Mouse (Mus musculus) liver, embryonic 11.5 days (tissue): ENCODE data around the gene 9930021J03Rik. TPM values are rescaled to one million over a fixed set of nuclear protein-coding genes. Genes with fewer than 3 reads are reported as not detected.

ENCODE experiments used
- ATAC-seq: fragments of 200-750 bp; cut with Nextera tagmentation; replicated peaks from 2 replicates; pipeline ENCODE4 v1.8.0; 2017; ENCODE audit warnings: moderate number of reproducible peaks, mild to moderate bottlenecking, moderate TSS enrichment, moderate library complexity; ENCODE audit not compliant: low FRiP score
- DNase-seq: peaks from one replicate; pipeline ENCODE4 v3.0.0-alpha.2; 2017; ENCODE audit warnings: low spot score
- H3K27ac ChIP-seq: fragments of 300-500 bp; sonication (generic); 2 replicates; pipeline ENCODE4 v1.5.1; 2014; ENCODE audit warnings: mild to moderate bottlenecking, low read depth, low read length, control low read depth
- H3K27me3 ChIP-seq: fragments of 300-500 bp; sonication (generic); replicated peaks from 2 replicates; pipeline ENCODE4 v1.6.1; 2014; ENCODE audit warnings: low read length, mixed read lengths; ENCODE audit not compliant: control insufficient read depth, insufficient read depth
- H3K36me3 ChIP-seq: fragments of 300-500 bp; sonication (generic); 2 replicates; pipeline ENCODE4 v1.6.1; 2014; ENCODE audit warnings: mild to moderate bottlenecking, low read length, moderate library complexity, mixed read lengths; ENCODE audit not compliant: control insufficient read depth, insufficient read depth
- H3K4me1 ChIP-seq: fragments of 300-500 bp; sonication (generic); replicated peaks from 2 replicates; pipeline ENCODE4 v1.6.1; 2014; ENCODE audit warnings: low read length, mixed read lengths; ENCODE audit not compliant: control insufficient read depth, insufficient read depth
- H3K4me2 ChIP-seq: fragments of 300-500 bp; sonication (generic); 2 replicates; pipeline ENCODE4 v1.6.1; 2014; ENCODE audit warnings: mild to moderate bottlenecking, control low read depth, moderate library complexity
- H3K4me3 ChIP-seq: fragments of 300-500 bp; sonication (generic); 2 replicates; pipeline ENCODE4 v1.5.1; 2014; ENCODE audit warnings: low read depth, low read length, control low read depth
- H3K9ac ChIP-seq: fragments of 300-500 bp; sonication (generic); 2 replicates; pipeline ENCODE4 v1.6.1; 2014; ENCODE audit warnings: low read depth, low read length, control low read depth
- H3K9me3 ChIP-seq: fragments of 300-500 bp; sonication (generic); 2 replicates; pipeline ENCODE4 v1.6.1; 2016; ENCODE audit warnings: low read length, inconsistent platforms, mixed read lengths; ENCODE audit not compliant: control insufficient read depth
- WGBS: fragments of 180-500 bp; shearing (Covaris S2); extraction: QIAGEN DNeasy Blood & Tissue Kit; methylation state at CpG from one replicate; pipeline ENCODE4 v1.1.7; 2014; 5-methylcytosine and 5-hydroxymethylcytosine counted together
- polyA plus RNA-seq: library from polyadenylated mRNA; unstranded; fragments of >200 nt; fragmentation: Nextera tagmentation; extraction: Ambion mirVana; gene quantifications from 2 replicates; pipeline ENCODE4 v1.2.1, GENCODE M21; 2014

Gene 9930021J03Rik
- polyA plus RNA-seq, 1 experiment from 2014 or later, result 5.2 TPM

GRCm38 (mm10) chr19:29713451-29713850 is 92.3 kb downstream of the 9930021J03Rik start:
- no peaks in the 10 kb centered on the region for H3K9me3 ChIP-seq
- no peak for DNase-seq
- H3K36me3 ChIP-seq, result peaks cover 3% of the 10 kb centered on the region; the same call in 1 of the 2 replicates
- H3K27ac ChIP-seq, result no peak overlapping the region
- WGBS, result 88% methylated on average over 4 of the region's 4 CpGs
- H3K4me1 ChIP-seq, result no peaks in the 10 kb centered on the region
- H3K9ac ChIP-seq, result no peak overlapping the region
- no peak for ATAC-seq
- H3K4me3 ChIP-seq, result no peak overlapping the region
- H3K4me2 ChIP-seq, result no peak overlapping the region
- no peaks in the 10 kb centered on the region for H3K27me3 ChIP-seq

GRCm38 (mm10) chr19:29709461-29709860 is 96.3 kb downstream of the 9930021J03Rik start:
- WGBS, result 74% methylated on average over 3 of the region's 3 CpGs
- DNase-seq (no peak), ATAC-seq (no peak)
- Histone ChIP-seq H3K27me3 (no peaks in the 10 kb centered on the region), H3K36me3 (no peaks in the 10 kb centered on the region), H3K9me3 (no peaks in the 10 kb centered on the region), H3K4me2 (no peak overlapping the region), H3K4me1 (no peaks in the 10 kb centered on the region), H3K9ac (no peak overlapping the region), H3K4me3 (no peak overlapping the region), H3K27ac (no peak overlapping the region)

DNA sequence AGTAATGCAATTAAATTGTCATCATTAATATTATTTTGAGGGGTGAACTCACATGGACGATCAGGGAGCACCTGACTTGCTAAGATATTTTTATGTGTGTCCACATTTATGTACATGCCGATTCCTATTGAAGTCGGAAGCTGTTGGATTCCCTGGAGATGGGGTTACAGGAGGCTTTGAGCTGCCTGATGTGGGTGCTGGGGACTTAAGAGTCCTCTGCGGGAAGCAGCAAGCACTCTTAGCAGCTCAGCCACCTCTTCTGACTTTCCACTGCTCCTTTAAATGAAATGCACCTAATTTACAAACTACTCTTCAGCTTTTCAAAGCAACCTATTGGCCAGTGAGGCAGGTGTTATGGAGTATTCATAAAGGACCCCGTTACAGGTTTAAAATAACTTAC is 97.3 kb downstream of the 9930021J03Rik start:
- Histone ChIP-seq H3K4me1 (no peaks in the 10 kb centered on the region), H3K9me3 (no peaks in the 10 kb centered on the region), H3K36me3 (no peaks in the 10 kb centered on the region), H3K27ac (no peak overlapping the region), H3K9ac (no peak overlapping the region), H3K4me3 (peak overlapping the region; percentile 36; the same call in 1 of the 2 replicates), H3K4me2 (peak overlapping the region; percentile 51; the same call in 1 of the 2 replicates), H3K27me3 (no peaks in the 10 kb centered on the region)
- ATAC-seq, result no peak
- no peak for DNase-seq
- 73% methylated on average over 5 of the region's 5 CpGs for WGBS

GRCm38 (mm10) chr19:29708003-29708402 is 97.8 kb downstream of the 9930021J03Rik start:
- Histone ChIP-seq H3K4me3 (peak overlapping the region; percentile 36), H3K9ac (no peak overlapping the region), H3K9me3 (no peaks in the 10 kb centered on the region), H3K27me3 (no peaks in the 10 kb centered on the region), H3K4me1 (no peaks in the 10 kb centered on the region), H3K4me2 (peak overlapping the region; percentile 51), H3K27ac (no peak overlapping the region), H3K36me3 (no peaks in the 10 kb centered on the region)
- DNase-seq (no peak), ATAC-seq (no peak)
- 47% methylated on average over 14 of the region's 14 CpGs for WGBS

DNA sequence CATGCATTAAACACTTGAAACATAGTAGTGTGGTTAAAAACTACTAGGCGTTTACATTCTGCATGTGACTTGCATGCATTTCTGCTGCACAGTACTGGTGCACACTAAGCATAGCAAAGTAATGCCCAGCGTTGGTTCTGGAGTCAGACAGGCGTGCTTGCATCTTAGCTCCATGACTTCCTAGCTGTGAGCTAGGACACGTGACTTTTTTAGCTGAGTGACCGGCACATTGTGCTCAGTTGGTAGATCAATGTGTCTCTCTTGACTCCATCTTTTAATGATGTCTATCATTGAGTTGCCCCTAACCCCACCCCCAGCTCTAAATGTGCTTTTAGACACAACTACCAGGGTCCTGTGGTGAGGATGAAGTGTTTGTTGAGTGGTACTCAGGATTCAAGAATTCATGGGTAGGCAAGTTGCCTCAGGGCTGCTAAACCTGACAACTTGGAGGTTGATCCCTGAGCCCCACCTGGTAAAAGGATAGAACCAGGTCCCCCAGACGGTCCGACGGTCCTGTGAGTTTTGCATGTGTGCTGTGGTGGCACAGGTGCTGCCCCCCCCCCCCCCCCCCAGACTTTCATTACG is 98.4 kb downstream of the 9930021J03Rik start:
- Histone ChIP-seq H3K4me1 (no peaks in the 10 kb centered on the region), H3K4me2 (peak overlapping the region; percentile 51), H3K36me3 (no peaks in the 10 kb centered on the region), H3K4me3 (no peak overlapping the region), H3K27ac (no peak overlapping the region), H3K27me3 (no peaks in the 10 kb centered on the region), H3K9ac (no peak overlapping the region), H3K9me3 (no peaks in the 10 kb centered on the region)
- ATAC-seq (no peak), DNase-seq (no peak)
- 83% methylated on average over 9 of the region's 9 CpGs for WGBS

DNA sequence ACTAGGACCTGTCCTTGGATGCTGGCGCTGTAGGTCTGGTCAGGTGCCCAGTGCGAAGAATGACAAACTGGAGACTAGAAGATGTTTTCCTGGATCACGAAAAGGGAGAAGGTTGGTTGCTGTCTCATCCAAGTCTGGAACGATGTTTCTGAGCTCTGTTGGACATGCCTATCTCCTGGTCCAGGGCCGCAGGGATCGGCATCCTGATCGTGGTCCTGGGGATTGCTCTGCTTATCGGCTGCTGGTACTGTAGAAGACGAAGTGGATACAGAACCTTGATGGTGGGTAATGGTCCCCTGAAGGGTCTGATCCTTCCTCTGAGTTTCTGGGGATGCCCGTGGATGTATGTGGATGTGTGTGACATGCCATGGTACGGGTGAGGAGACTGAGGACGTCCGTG is 101.4 kb downstream of the 9930021J03Rik start:
- no peak overlapping the region for H3K4me2 ChIP-seq
- ATAC-seq, result no peak
- WGBS, result 89% methylated on average over 13 of the region's 13 CpGs
- H3K9ac ChIP-seq, result no peak overlapping the region
- no peaks in the 10 kb centered on the region for H3K36me3 ChIP-seq
- no peak overlapping the region for H3K27ac ChIP-seq
- no peaks in the 10 kb centered on the region for H3K9me3 ChIP-seq
- H3K4me3 ChIP-seq, result no peak overlapping the region
- DNase-seq, result no peak
- no peaks in the 10 kb centered on the region for H3K4me1 ChIP-seq
- no peaks in the 10 kb centered on the region for H3K27me3 ChIP-seq

- WGBS, result 60% methylated on average over 4 of the region's 4 CpGs
These were observed 104.1 kb downstream of the 9930021J03Rik start for GRCm38 (mm10) chr19:29701707-29702106.

DNA sequence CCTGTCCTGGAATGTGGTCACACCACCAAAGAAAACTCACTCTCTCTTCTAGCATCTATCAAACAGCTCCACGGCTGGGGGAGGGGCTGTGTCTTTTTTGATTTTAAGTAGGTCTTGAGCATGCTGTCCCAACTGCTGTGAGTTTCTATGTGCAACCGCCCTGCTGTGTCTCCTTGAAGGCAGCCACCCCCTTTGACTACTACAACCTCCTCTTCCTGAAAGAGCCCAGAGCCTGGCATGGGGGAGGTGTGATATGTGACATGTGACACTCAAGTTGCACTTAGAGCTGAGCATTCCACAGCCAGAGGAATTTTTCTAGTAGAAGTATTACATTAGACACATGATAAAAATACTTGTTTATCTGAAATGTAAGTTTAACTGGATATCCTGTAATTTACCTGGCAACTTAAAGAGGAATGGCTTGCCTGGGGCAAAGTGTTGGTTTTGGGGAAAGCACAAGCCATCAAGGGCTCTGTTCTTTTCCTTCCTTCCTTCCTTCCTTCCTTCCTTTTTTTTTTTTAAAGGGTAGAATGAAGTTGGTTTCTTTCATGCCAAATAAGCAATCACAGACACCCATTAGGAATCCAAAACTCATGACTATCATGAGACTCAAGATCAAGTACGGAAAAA is 108.4 kb downstream of the 9930021J03Rik start, which contains the start of gene Mlana:
Mlana (plus strand) TSS at position 580 of the 630 bp plus-strand sequence.
- Histone ChIP-seq H3K4me1 (no peaks in the 10 kb centered on the region), H3K9me3 (no peaks in the 10 kb centered on the region), H3K27ac (no peak within 1 kb of the TSS), H3K4me2 (no peak within 1 kb of the TSS), H3K36me3 (no peaks in the 10 kb centered on the region), H3K9ac (no peak within 1 kb of the TSS), H3K4me3 (no peak within 1 kb of the TSS), H3K27me3 (no peaks in the 10 kb centered on the region)
- WGBS, result 51% methylated on average over 3 of the region's 3 CpGs
- DNase-seq, result no peak
- ATAC-seq, result no peak

More at GRCm38 (mm10) chr19:29701707-29702106, 104.1 kb downstream of the 9930021J03Rik start:
- H3K4me1 ChIP-seq, result no peaks in the 10 kb centered on the region
- H3K9me3 ChIP-seq, result no peaks in the 10 kb centered on the region
- no peaks in the 10 kb centered on the region for H3K36me3 ChIP-seq
- H3K4me2 ChIP-seq, result no peak overlapping the region
- H3K9ac ChIP-seq, result no peak overlapping the region
- ATAC-seq (no peak), DNase-seq (no peak)
- H3K27ac ChIP-seq, result no peak overlapping the region
- H3K4me3 ChIP-seq, result no peak overlapping the region
- H3K27me3 ChIP-seq, result no peaks in the 10 kb centered on the region

DNA sequence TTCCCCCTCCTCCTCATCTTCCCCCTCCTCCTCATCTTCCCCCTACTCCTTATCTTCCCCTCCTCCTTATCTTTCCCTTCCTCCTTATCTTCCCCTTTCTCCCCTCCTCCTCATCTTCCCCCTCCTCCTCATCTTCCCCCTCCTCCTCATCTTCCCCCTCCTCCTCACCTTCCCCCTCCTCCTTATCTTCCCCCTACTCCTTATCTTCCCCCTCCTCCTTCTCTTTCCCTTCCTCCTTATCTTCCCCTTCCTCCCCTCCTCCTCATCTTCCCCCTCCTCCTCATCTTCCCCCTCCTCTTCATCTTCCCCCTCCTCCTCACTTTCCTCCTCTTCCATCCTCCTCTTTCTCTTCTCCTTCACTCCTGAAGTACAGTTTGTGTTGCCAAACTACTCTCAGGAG is 108.9 kb downstream of the 9930021J03Rik start:
- no peaks in the 10 kb centered on the region for H3K9me3 ChIP-seq
- no peak for DNase-seq
- H3K4me2 ChIP-seq, result no peak overlapping the region
- no peak for ATAC-seq
- H3K36me3 ChIP-seq, result no peaks in the 10 kb centered on the region
- no peak overlapping the region for H3K27ac ChIP-seq
- no peaks in the 10 kb centered on the region for H3K4me1 ChIP-seq
- no peak overlapping the region for H3K4me3 ChIP-seq
- H3K9ac ChIP-seq, result no peak overlapping the region
- no peaks in the 10 kb centered on the region for H3K27me3 ChIP-seq
